Mouse (Mus musculus): ENCODE results near the gene Ccdc69. TPM values are rescaled to one million over a fixed set of nuclear protein-coding genes. Genes with fewer than 3 reads are reported as not detected.

Gene Ccdc69
- polyA plus RNA-seq, 1 experiment: 0.11 TPM

- no peak for TF ChIP-seq TCF3 (IDR thresholded peaks at IDR 0.05; ENCODE audit: insufficient read length, low read depth)
- TF ChIP-seq REST (IDR thresholded peaks at IDR 0.05; ENCODE audit: insufficient read depth, insufficient read length): no peak
- TF ChIP-seq SRF (IDR thresholded peaks at IDR 0.05; ENCODE audit: control insufficient read depth, insufficient read length, low read depth): no peak
- TF ChIP-seq POLR2AphosphoS2 (IDR thresholded peaks at IDR 0.05; ENCODE audit: insufficient read length, low read depth): no peak
- Histone ChIP-seq H3K4me3 (no peak overlapping the region), H3K4me2 (ENCODE audit: low read depth) (no peak overlapping the region), H3K36me3 (ENCODE audit: control insufficient read depth, insufficient read depth) (no peaks in the 10 kb centered on the region), H3ac (ENCODE audit: control insufficient read depth, insufficient read length) (no peak overlapping the region), H3K27me3 (ENCODE audit: control insufficient read depth, insufficient read depth, insufficient read length) (no peaks in the 10 kb centered on the region), H3K79me2 (ENCODE audit: control insufficient read depth, insufficient read depth) (no peaks in the 10 kb centered on the region)
Measured at GRCm38 (mm10) chr11:55041348-55041747, 36.6 kb downstream of the Ccdc69 start.

GRCm38 (mm10) chr11:55039591-55039990, 38.3 kb downstream of the Ccdc69 start:
- Histone ChIP-seq H3K79me2 (ENCODE audit: control insufficient read depth, insufficient read depth) (no peaks in the 10 kb centered on the region), H3K4me2 (ENCODE audit: low read depth) (no peak overlapping the region), H3ac (ENCODE audit: control insufficient read depth, insufficient read length) (no peak overlapping the region), H3K36me3 (ENCODE audit: control insufficient read depth, insufficient read depth) (no peaks in the 10 kb centered on the region), H3K4me3 (no peak overlapping the region), H3K27me3 (ENCODE audit: control insufficient read depth, insufficient read depth, insufficient read length) (no peaks in the 10 kb centered on the region)
- TF ChIP-seq SRF (IDR thresholded peaks at IDR 0.05; ENCODE audit: control insufficient read depth, insufficient read length, low read depth) (no peak), MYOD1 (IDR thresholded peaks at IDR 0.05; ENCODE audit: control insufficient read depth in 1 of 3, insufficient read length in 2 of 3, low read depth in 2 of 3) (peak in 1 of 3 experiments; percentile 9)

- Histone ChIP-seq H3K27me3 (ENCODE audit: control insufficient read depth, insufficient read depth, insufficient read length) (no peaks in the 10 kb centered on the region), H3K36me3 (ENCODE audit: control insufficient read depth, insufficient read depth) (no peaks in the 10 kb centered on the region), H3ac (ENCODE audit: control insufficient read depth, insufficient read length) (no peak overlapping the region), H3K4me2 (ENCODE audit: low read depth) (no peak overlapping the region), H3K79me2 (ENCODE audit: control insufficient read depth, insufficient read depth) (peaks cover 13% of the 10 kb centered on the region), H3K4me3 (no peak overlapping the region)
- TF ChIP-seq POLR2A (IDR thresholded peaks at IDR 0.05; ENCODE audit: insufficient read length, low read depth) (no peak), USF1 (IDR thresholded peaks at IDR 0.05; ENCODE audit: low read depth) (no peak), MYOD1 (IDR thresholded peaks at IDR 0.05; ENCODE audit: control insufficient read depth in 1 of 3, insufficient read length in 2 of 3, low read depth in 2 of 3) (no peak), TCF12 (IDR thresholded peaks at IDR 0.05; ENCODE audit: insufficient read depth, poor library complexity, severe bottlenecking) (no peak), TCF3 (IDR thresholded peaks at IDR 0.05; ENCODE audit: insufficient read length, low read depth) (no peak), CEBPB (IDR thresholded peaks at IDR 0.05; ENCODE audit: insufficient read depth, poor library complexity, severe bottlenecking) (no peak), MYOG (IDR thresholded peaks at IDR 0.05; ENCODE audit: control insufficient read depth in 1 of 3, insufficient read depth in 1 of 3, insufficient read length in 2 of 3, low read depth in 2 of 3) (no peak), E2F4 (IDR thresholded peaks at IDR 0.05; ENCODE audit: insufficient read depth) (no peak), SRF (IDR thresholded peaks at IDR 0.05; ENCODE audit: control insufficient read depth, insufficient read length, low read depth) (no peak), REST (IDR thresholded peaks at IDR 0.05; ENCODE audit: insufficient read depth, insufficient read length) (no peak), MAX (IDR thresholded peaks at IDR 0.05; ENCODE audit: low read depth) (no peak), POLR2AphosphoS2 (IDR thresholded peaks at IDR 0.05; ENCODE audit: insufficient read length, low read depth) (no peak)
Measured at GRCm38 (mm10) chr11:55036601-55037000, 41.3 kb downstream of the Ccdc69 start.

GRCm38 (mm10) chr11:55033040-55033660, 44.8 kb downstream of the Ccdc69 start, which contains the start of gene Anxa6:
Gene Anxa6 (minus strand): TSS chr11:55033445.
- TF ChIP-seq SRF (IDR thresholded peaks at IDR 0.05; ENCODE audit: control insufficient read depth, insufficient read length, low read depth) (peak; percentile 50), USF1 (IDR thresholded peaks at IDR 0.05; ENCODE audit: low read depth) (peak; percentile 85), CEBPB (IDR thresholded peaks at IDR 0.05; ENCODE audit: insufficient read depth, poor library complexity, severe bottlenecking) (no peak), MYOD1 (IDR thresholded peaks at IDR 0.05; ENCODE audit: control insufficient read depth in 1 of 3, insufficient read length in 2 of 3, low read depth in 2 of 3) (peak in 2 of 3 experiments; percentile 13 to 44), POLR2A (IDR thresholded peaks at IDR 0.05; ENCODE audit: insufficient read length, low read depth) (peak; percentile 99), MAX (IDR thresholded peaks at IDR 0.05; ENCODE audit: low read depth) (no peak), REST (IDR thresholded peaks at IDR 0.05; ENCODE audit: insufficient read depth, insufficient read length) (peak; percentile 57), E2F4 (IDR thresholded peaks at IDR 0.05; ENCODE audit: insufficient read depth) (no peak), TCF12 (IDR thresholded peaks at IDR 0.05; ENCODE audit: insufficient read depth, poor library complexity, severe bottlenecking) (no peak), POLR2AphosphoS2 (IDR thresholded peaks at IDR 0.05; ENCODE audit: insufficient read length, low read depth) (peak; percentile 98), MYOG (IDR thresholded peaks at IDR 0.05; ENCODE audit: control insufficient read depth in 1 of 3, insufficient read depth in 1 of 3, insufficient read length in 2 of 3, low read depth in 2 of 3) (peak in 2 of 3 experiments; percentile 36 to 44), TCF3 (IDR thresholded peaks at IDR 0.05; ENCODE audit: insufficient read length, low read depth) (no peak)
- Histone ChIP-seq H3K27me3 (ENCODE audit: control insufficient read depth, insufficient read depth, insufficient read length) (no peaks in the 10 kb centered on the region), H3K36me3 (ENCODE audit: control insufficient read depth, insufficient read depth) (peaks cover 10% of the 10 kb centered on the region), H3ac (ENCODE audit: control insufficient read depth, insufficient read length) (peak within 1 kb of the TSS; percentile 79), H3K4me2 (ENCODE audit: low read depth) (peak within 1 kb of the TSS; percentile 96), H3K79me2 (ENCODE audit: control insufficient read depth, insufficient read depth) (peaks cover 48% of the 10 kb centered on the region), H3K4me3 (peak within 1 kb of the TSS; percentile 95)

GRCm38 (mm10) chr11:55032286-55032685, 45.6 kb downstream of the Ccdc69 start:
- TF ChIP-seq E2F4 (IDR thresholded peaks at IDR 0.05; ENCODE audit: insufficient read depth) (no peak), SRF (IDR thresholded peaks at IDR 0.05; ENCODE audit: control insufficient read depth, insufficient read length, low read depth) (peak; percentile 87)
- Histone ChIP-seq H3K4me2 (ENCODE audit: low read depth) (peak overlapping the region; percentile 96), H3K27me3 (ENCODE audit: control insufficient read depth, insufficient read depth, insufficient read length) (no peaks in the 10 kb centered on the region), H3K4me3 (peak overlapping the region; percentile 95), H3ac (ENCODE audit: control insufficient read depth, insufficient read length) (peak overlapping the region; percentile 79), H3K36me3 (ENCODE audit: control insufficient read depth, insufficient read depth) (peaks cover 10% of the 10 kb centered on the region), H3K79me2 (ENCODE audit: control insufficient read depth, insufficient read depth) (peaks cover 56% of the 10 kb centered on the region)
